Mouse (Mus musculus): ENCODE data around the gene Gap43. TPM values are rescaled to one million over a fixed set of nuclear protein-coding genes. Genes with fewer than 3 reads are reported as not detected.
"Not testable (repeated sequence)": the region's sequence is repeated elsewhere in the genome, so short reads cannot be mapped to it uniquely, and the experiment has no call there.

Gap43 gene
- polyA plus RNA-seq (2016; fragmentation: Nextera tagmentation; extraction: Ambion mirVana), result 485 and 540 TPM in 2 replicates

DNA sequence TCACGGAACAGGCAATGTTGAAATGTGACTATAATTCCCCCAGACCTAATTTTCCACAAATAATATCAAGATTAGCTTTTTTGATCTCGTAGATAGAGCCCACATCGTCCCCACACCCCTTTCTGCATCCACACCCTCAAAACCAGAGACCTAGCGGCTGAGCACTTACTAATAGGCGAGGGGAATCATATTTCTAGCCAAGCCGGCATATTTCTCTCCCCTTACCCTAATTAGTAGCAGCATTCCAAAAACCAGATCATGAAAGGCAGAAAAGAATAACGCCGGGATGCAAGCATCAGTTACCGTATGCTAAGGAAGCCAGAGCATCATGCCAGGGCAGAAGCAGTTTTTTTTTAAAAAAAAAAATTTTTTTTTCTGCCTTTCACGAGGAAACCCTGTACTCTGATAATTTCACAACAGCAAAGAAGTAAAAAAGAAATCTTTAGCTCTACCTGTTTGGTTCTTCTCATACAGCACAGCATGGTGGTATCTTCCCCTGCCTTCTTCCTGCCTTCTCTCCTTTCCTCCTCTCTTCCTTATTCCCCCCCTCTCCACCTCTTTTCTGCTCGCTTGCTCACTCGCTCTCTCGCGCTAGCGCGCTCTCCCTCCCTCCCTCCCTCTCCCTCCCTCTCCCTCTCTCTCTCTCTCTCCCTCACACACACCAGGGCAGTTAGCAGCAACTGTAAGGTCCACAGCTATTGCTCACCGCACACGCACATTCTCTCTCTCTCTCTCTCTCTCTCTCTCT is at the start of gene Gap43:
Gene Gap43 (minus strand): TSS at position 631 of the 748 bp plus-strand sequence.
- under 1% methylated on average over 18 of the region's 18 CpGs for WGBS
- H3K4me3 ChIP-seq, result peak within 1 kb of the TSS; percentile 43

GRCm38 (mm10) chr16:42381328-42381838 is 40.9 kb upstream of the Gap43 start:
- Histone ChIP-seq H3K27me3 (replicated peaks) (no peaks in the 10 kb centered on the region), H3K36me3 (no peaks in the 10 kb centered on the region), H3K4me2 (replicated peaks) (no peak overlapping the region), H3K9me3 (no peaks in the 10 kb centered on the region), H3K27ac (no peak overlapping the region), H3K4me3 (no peak overlapping the region), H3K9ac (no peak overlapping the region), H3K4me1 (no peaks in the 10 kb centered on the region)
- no peak for ATAC-seq (ENCODE audit: low FRiP score, low read depth)
- WGBS, result 56% methylated on average over 4 of the region's 4 CpGs

More for the DNA sequence above, at the start of gene Gap43:
- no peaks in the 10 kb centered on the region for H3K27me3 ChIP-seq (replicated peaks)
- H3K36me3 ChIP-seq, result no peaks in the 10 kb centered on the region
- peaks cover 12% of the 10 kb centered on the region; the same call in 1 of the 2 replicates for H3K4me1 ChIP-seq
- H3K9me3 ChIP-seq, result no peaks in the 10 kb centered on the region
- H3K4me2 ChIP-seq (replicated peaks), result peak within 1 kb of the TSS; percentile 73
- H3K27ac ChIP-seq, result peak within 1 kb of the TSS; percentile 50
- peak within 1 kb of the TSS; percentile 54 for H3K9ac ChIP-seq
- peak; percentile 87 for ATAC-seq (ENCODE audit: low FRiP score, low read depth)

DNA sequence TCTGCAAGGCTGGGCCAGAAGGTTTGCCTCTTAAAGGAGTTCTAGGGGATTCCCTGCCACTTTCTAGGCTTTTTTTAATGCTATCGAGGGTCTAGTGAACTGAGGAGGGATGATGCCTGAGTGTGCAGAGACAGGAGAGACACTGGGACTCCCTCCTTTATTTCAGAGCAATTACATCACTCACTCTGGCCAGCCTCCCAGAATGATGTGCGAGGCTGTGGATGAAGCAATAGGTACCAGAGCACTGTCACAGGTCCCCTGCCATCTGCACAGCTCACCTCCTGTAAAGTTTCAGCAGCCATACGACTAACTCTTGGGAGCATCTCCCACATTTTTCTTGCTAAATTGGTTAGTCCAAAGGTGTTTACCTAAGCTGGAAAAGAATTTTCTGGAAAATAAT is 40.2 kb upstream of the Gap43 start:
- no peak overlapping the region for H3K27ac ChIP-seq
- no peaks in the 10 kb centered on the region for H3K27me3 ChIP-seq (replicated peaks)
- 64% methylated on average over 3 of the region's 3 CpGs for WGBS
- no peaks in the 10 kb centered on the region for H3K9me3 ChIP-seq
- no peaks in the 10 kb centered on the region for H3K36me3 ChIP-seq
- H3K9ac ChIP-seq, result no peak overlapping the region
- no peak overlapping the region for H3K4me3 ChIP-seq
- no peak for ATAC-seq (ENCODE audit: low FRiP score, low read depth)
- H3K4me1 ChIP-seq, result no peaks in the 10 kb centered on the region
- H3K4me2 ChIP-seq (replicated peaks), result no peak overlapping the region

GRCm38 (mm10) chr16:42370148-42370547 is 29.7 kb upstream of the Gap43 start:
- H3K27ac ChIP-seq, result no peak overlapping the region

GRCm38 (mm10) chr16:42369346-42369745 is 28.9 kb upstream of the Gap43 start:
- ATAC-seq (ENCODE audit: low FRiP score, low read depth), result no peak
- H3K27ac ChIP-seq, result no peak overlapping the region
- H3K4me3 ChIP-seq, result no peak overlapping the region
- no peaks in the 10 kb centered on the region for H3K36me3 ChIP-seq
- H3K4me2 ChIP-seq (replicated peaks), result no peak overlapping the region
- H3K27me3 ChIP-seq (replicated peaks), result no peaks in the 10 kb centered on the region
- no peaks in the 10 kb centered on the region for H3K4me1 ChIP-seq
- no peaks in the 10 kb centered on the region for H3K9me3 ChIP-seq
- 87% methylated on average over 6 of the region's 6 CpGs for WGBS
- no peak overlapping the region for H3K9ac ChIP-seq

More at GRCm38 (mm10) chr16:42370148-42370547, 29.7 kb upstream of the Gap43 start:
- H3K4me1 ChIP-seq, result no peaks in the 10 kb centered on the region
- no peaks in the 10 kb centered on the region for H3K36me3 ChIP-seq
- no peak overlapping the region for H3K9ac ChIP-seq
- H3K4me3 ChIP-seq, result no peak overlapping the region
- no peak overlapping the region for H3K4me2 ChIP-seq (replicated peaks)
- no peaks in the 10 kb centered on the region for H3K27me3 ChIP-seq (replicated peaks)
- H3K9me3 ChIP-seq, result no peaks in the 10 kb centered on the region
- no peak for ATAC-seq (ENCODE audit: low FRiP score, low read depth)
- WGBS, result 66% methylated on average over 6 of the region's 6 CpGs

DNA sequence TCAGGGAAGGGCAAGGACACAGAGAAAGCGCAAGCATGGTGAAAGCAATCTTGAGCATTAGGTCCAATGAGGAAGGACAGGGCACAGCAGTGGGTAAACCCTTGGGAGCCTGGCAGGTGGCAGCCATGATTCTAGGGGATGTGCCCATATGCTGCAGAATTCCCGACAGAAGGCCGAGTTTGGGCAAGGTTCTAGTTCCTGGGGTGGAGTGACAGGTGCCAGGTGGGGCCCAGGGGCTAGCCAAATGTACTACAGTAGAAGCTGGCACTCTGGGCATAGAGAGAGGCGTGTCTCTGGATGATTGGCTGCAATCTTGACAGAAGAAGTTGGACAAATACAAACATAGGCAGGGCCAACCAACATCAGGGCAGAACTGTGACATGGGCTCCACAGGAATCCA is 19.6 kb upstream of the Gap43 start:
- Histone ChIP-seq H3K27me3 (replicated peaks) (no peaks in the 10 kb centered on the region), H3K9ac (no peak overlapping the region), H3K4me1 (no peaks in the 10 kb centered on the region), H3K27ac (no peak overlapping the region), H3K36me3 (no peaks in the 10 kb centered on the region), H3K4me2 (replicated peaks) (no peak overlapping the region), H3K4me3 (no peak overlapping the region), H3K9me3 (no peaks in the 10 kb centered on the region)
- ATAC-seq (ENCODE audit: low FRiP score, low read depth), result no peak
- 90% methylated on average over 4 of the region's 4 CpGs for WGBS

- Histone ChIP-seq H3K36me3 (no peaks in the 10 kb centered on the region), H3K9ac (no peak overlapping the region), H3K27ac (no peak overlapping the region), H3K27me3 (replicated peaks) (no peaks in the 10 kb centered on the region), H3K4me2 (replicated peaks) (no peak overlapping the region), H3K4me1 (no peaks in the 10 kb centered on the region), H3K4me3 (no peak overlapping the region), H3K9me3 (no peaks in the 10 kb centered on the region)
- WGBS, result 92% methylated on average over 4 of the region's 4 CpGs
- no peak for ATAC-seq (ENCODE audit: low FRiP score, low read depth)
These were observed 17.6 kb upstream of the Gap43 start for GRCm38 (mm10) chr16:42358058-42358457.

GRCm38 (mm10) chr16:42350076-42350475 is 9.6 kb upstream of the Gap43 start:
- H3K27me3 ChIP-seq (replicated peaks), result no peaks in the 10 kb centered on the region
- 92% methylated on average over 2 of the region's 2 CpGs for WGBS
- H3K4me1 ChIP-seq, result no peaks in the 10 kb centered on the region
- peaks cover 8% of the 10 kb centered on the region; the same call in 1 of the 2 replicates for H3K9me3 ChIP-seq
- H3K36me3 ChIP-seq, result no peaks in the 10 kb centered on the region
- no peak overlapping the region for H3K4me3 ChIP-seq
- no peak overlapping the region for H3K4me2 ChIP-seq (replicated peaks)
- no peak overlapping the region for H3K27ac ChIP-seq
- no peak for ATAC-seq (ENCODE audit: low FRiP score, low read depth)
- H3K9ac ChIP-seq, result no peak overlapping the region

DNA sequence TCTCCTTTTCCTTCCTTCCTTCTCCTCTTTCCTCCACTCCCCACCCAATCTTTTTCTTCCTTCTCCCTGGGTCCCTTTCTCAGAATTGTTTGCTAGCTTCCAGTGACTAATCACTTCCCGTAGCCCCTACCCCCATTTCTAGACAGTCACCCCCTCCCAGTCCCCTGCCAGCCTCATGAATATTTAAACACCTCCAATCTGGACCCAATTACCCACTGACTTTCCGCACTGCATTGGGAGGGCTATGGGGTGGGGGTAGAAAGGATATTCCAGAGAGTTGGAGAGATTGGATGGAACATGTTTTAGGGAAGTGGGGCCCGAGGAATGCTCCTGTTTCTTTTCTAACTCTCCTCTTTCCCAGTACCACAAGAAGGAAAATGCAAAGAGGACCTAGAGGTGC is 414 bp upstream of the Gap43 start:
- not testable (repeated sequence) for H3K27me3 ChIP-seq (replicated peaks); H3K27ac ChIP-seq; H3K9me3 ChIP-seq; H3K36me3 ChIP-seq; H3K4me3 ChIP-seq; H3K9ac ChIP-seq
- WGBS, result 2% methylated on average over 2 of the region's 3 CpGs
- peak overlapping the region; percentile 73 for H3K4me2 ChIP-seq (replicated peaks)
- H3K4me1 ChIP-seq, result peaks cover 12% of the 10 kb centered on the region; the same call in 1 of the 2 replicates
- peak; percentile 76 for ATAC-seq (ENCODE audit: low FRiP score, low read depth)

DNA sequence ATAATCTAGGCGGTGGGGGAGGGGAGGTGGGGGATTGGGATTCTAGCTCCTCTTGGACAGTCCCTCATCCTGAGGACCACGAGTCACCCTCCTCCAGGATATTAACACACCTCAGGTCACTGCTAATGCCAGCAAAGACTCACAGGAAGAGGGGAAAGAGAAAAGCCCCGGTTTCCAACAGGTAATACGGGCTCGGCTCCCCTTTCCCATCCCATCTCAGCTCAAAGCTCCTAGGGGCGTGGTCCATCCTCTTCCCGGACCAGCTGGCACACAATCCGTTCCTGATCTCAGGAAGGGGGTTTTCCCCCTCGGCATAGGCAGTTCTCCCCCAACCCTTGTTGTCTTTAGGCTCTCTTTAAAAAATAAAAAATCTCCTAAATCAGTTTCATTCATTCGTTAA is 939 bp downstream of the Gap43 start:
- Histone ChIP-seq H3K27ac (no peak overlapping the region; the same call in 1 of the 2 replicates), H3K4me1 (peaks cover 12% of the 10 kb centered on the region; the same call in 1 of the 2 replicates), H3K9ac (peak overlapping the region; percentile 54), H3K27me3 (replicated peaks) (no peaks in the 10 kb centered on the region), H3K4me3 (peak overlapping the region; percentile 43), H3K4me2 (replicated peaks) (peak overlapping the region; percentile 73), H3K9me3 (no peaks in the 10 kb centered on the region), H3K36me3 (no peaks in the 10 kb centered on the region)
- peak; percentile 35; the same call in 1 of the 2 replicates for ATAC-seq (ENCODE audit: low FRiP score, low read depth)
- WGBS, result under 1% methylated on average over 10 of the region's 10 CpGs

GRCm38 (mm10) chr16:42338987-42339386 is 1.5 kb downstream of the Gap43 start:
- Histone ChIP-seq H3K27ac (no peak overlapping the region), H3K9ac (peak overlapping the region; percentile 54), H3K9me3 (no peaks in the 10 kb centered on the region), H3K27me3 (replicated peaks) (no peaks in the 10 kb centered on the region), H3K4me2 (replicated peaks) (peak overlapping the region; percentile 73), H3K4me1 (peaks cover 12% of the 10 kb centered on the region; the same call in 1 of the 2 replicates), H3K36me3 (no peaks in the 10 kb centered on the region), H3K4me3 (peak overlapping the region; percentile 43)
- no peak; the same call in 1 of the 2 replicates for ATAC-seq (ENCODE audit: low FRiP score, low read depth)
- 6% methylated on average over 4 of the region's 4 CpGs for WGBS

GRCm38 (mm10) chr16:42338342-42338741 is 2.1 kb downstream of the Gap43 start:
- ATAC-seq (ENCODE audit: low FRiP score, low read depth), result no peak
- Histone ChIP-seq H3K4me1 (peaks cover 12% of the 10 kb centered on the region; the same call in 1 of the 2 replicates), H3K9me3 (no peaks in the 10 kb centered on the region), H3K36me3 (no peaks in the 10 kb centered on the region), H3K27ac (peak overlapping the region; percentile 2; the same call in 1 of the 2 replicates), H3K4me2 (replicated peaks) (peak overlapping the region; percentile 73), H3K9ac (peak overlapping the region; percentile 54; the same call in 1 of the 2 replicates), H3K27me3 (replicated peaks) (no peaks in the 10 kb centered on the region), H3K4me3 (peak overlapping the region; percentile 43)
- WGBS, result 29% methylated on average over 4 of the region's 4 CpGs
